8 mouse cellular contexts compared by ENCODE assay signal in the genomic region with DNA sequence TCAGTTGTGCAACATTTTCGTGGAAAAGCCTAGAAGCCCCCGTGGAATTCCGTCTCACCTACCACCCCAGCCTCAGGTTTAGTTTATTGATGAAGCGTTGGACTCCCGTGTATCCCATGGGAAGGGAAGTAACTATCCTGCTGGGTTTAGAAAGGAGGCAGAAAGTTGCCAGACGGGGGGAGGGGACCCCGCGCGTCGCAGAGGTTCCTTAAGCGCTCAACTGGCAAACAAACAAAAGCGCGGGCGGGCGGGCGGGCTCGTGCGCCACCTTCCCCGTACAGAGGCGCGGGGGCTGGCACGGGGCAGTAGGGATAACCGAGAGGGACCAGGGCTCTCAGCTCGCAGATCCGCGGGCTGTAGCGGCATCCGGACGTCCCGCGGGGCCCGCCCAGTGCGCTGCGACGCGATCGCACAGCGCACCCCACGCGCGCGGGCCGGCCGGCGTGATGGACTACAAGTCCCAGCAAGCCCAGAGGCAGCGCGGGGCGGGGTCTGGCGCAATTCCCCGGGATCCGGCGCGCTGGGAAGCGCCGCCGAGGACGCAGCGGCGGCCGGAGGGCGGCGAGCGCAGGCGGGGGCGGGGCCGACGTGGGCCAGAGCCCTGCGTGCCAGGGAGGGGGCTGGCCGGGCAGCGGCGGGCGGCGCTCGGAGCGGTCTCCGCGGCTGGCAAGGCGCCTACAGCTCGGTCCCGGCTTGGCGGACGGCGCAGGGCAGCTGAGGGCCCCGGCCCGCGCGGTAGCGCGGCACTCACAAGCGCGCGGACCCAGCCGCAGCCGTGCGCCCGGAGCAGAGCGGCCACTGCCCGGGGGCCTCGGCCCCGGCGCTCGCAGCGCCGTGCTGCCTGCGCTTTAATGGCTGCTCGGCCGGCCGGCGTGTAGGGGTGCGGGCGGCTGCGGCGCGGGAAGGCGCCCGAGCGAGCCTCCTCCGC. TPM values are rescaled to one million over a fixed set of nuclear protein-coding genes. Genes with fewer than 3 reads are reported as not detected.
DNase-seq lines count a peak whose midpoint lies in the region; ATAC-seq lines count a peak whose summit lies in the region.

Gene Agap1, plus strand, starts transcription at position 611 of the 928 bp plus-strand sequence.

- peak; percentile 97 for ATAC-seq in intestine, embryonic 16.5 days

- H3K4me2 ChIP-seq in intestine, embryonic 16.5 days (ENCODE audit: low read depth, low read length): peak within 1 kb of the TSS; percentile 92

- H3K9me3 ChIP-seq in intestine, embryonic 16.5 days (ENCODE audit: control insufficient read depth, low read length): no peaks in the 10 kb centered on the region

- H3K27ac ChIP-seq in intestine, embryonic 16.5 days (ENCODE audit: low read length): peak within 1 kb of the TSS; percentile 88

- peak within 1 kb of the TSS; percentile 86 for H3K4me3 ChIP-seq in intestine, embryonic 16.5 days (ENCODE audit: low read length)

- DNase-seq in adrenal gland, postnatal 10 days: peak; percentile 97
- DNase-seq in embryo, embryonic 9.5 days (ENCODE audit: extremely low spot score): peak; percentile 92
- DNase-seq in gastrocnemius, postnatal 4 days (ENCODE audit: low spot score in 2 of 2): peak; percentile 95 to 97
- DNase-seq in left cerebral cortex, postnatal 25 days (ENCODE audit: low spot score in 2 of 2): peak; percentile 95
- peak; percentile 94 for DNase-seq in mesoderm, embryonic 11.5 days (ENCODE audit: low read depth, low spot score)
- peak; percentile 95 for DNase-seq in right cerebral cortex, postnatal 4 days
- peak; percentile 89 for DNase-seq in yolk sac, embryonic 10.5 days (ENCODE audit: low spot score)

- no peaks in the 10 kb centered on the region for H3K27me3 ChIP-seq in intestine, embryonic 16.5 days (replicated peaks; ENCODE audit: control insufficient read depth, insufficient read depth, low read length)

- H3K9ac ChIP-seq in intestine, embryonic 16.5 days (ENCODE audit: low read depth, low read length): peak within 1 kb of the TSS; percentile 84

- intact Hi-C loops in left cerebral cortex, postnatal 25 days (cut with DNase I): loop anchor here (1.0 to 10.0 kb wide), 4 partner anchors 68 to 217 kb away; no protein-coding TSS in a partner anchor

- peaks cover 7% of the 10 kb centered on the region; the same call in 1 of the 2 replicates for H3K36me3 ChIP-seq in intestine, embryonic 16.5 days (ENCODE audit: control insufficient read depth, insufficient read depth, low read length)

- WGBS in intestine, embryonic 16.5 days: under 1% methylated on average over 116 of the region's 118 CpGs

- peaks cover 25% of the 10 kb centered on the region for H3K4me1 ChIP-seq in intestine, embryonic 16.5 days (ENCODE audit: control insufficient read depth, insufficient read depth, low read length)

RNA-seq across cellular contexts. Expression of gene Agap1, which starts in this region (rescaled TPM):
- 10 to 100 TPM; 48.5 to 58.7 TPM for total RNA-seq in adrenal gland, postnatal 10 days (2021)
- total RNA-seq in gastrocnemius, postnatal 4 days (2021): 10 to 100 TPM; 83.4 to 86.1 TPM
- polyA plus RNA-seq in intestine, embryonic 16.5 days (2015; fragmentation: Nextera tagmentation; extraction: Ambion mirVana): 4.8 and 5.5 TPM in 2 replicates
- 100 to 1,000 TPM; 240 to 255 TPM for total RNA-seq in left cerebral cortex, postnatal 25 days (2021)

Comparison
In these comparisons a context has a peak if more than half of its experiments do, and no peak if none do; other contexts are left out.
1. Peak in every context shown above with its lines: DNase-seq, ATAC-seq, H3K4me3 ChIP-seq and H3K27ac ChIP-seq.